Mouse (Mus musculus): Measurements from ENCODE around the gene Sfxn5.

Sfxn5 gene

DNA sequence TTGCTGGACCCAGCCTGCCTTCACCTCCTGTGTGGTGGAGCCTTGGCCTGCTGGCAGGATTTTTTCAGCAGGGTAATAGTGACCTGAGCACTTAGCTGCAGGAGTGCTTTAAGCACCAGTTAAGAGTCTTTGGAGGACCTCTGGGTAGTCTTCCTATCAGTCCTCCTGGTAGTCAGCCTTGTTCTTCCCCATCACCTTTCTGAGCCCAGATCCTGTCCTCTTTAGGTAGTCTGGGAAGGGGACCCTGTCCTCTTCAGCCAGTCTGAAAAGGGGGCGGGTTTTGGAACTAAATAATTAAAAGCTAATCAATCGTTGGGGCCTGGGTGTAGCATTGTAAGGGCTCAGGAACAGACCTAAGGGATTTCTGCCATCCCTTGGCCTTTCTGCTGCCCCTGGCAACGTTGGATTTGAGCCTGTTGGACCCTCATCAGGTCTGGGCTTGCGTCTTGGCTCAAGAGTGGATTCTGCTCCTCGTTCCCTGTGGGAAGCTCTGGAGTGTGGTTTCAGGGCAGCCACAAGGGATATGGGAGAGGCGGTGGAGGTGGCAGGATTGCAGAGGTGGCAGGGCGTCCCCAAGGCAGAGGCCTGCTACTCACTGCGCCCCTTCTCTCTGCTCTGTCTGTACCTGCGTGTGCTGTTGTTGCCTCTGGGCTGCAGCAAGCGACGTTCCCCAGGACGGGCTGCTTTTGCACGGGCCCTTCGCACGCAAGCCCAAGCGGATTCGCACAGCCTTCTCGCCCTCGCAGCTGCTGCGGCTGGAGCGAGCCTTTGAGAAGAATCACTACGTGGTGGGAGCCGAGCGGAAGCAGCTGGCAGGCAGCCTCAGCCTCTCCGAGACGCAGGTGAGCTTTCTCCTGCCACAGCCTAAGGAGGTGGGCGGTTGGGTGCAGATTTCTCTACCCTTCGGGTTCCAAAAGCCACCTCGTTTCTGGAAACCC is 139.6 kb downstream of the Sfxn5 start:
- DNase-seq (ENCODE audit: low read depth, low spot score): peak; percentile 21

GRCm38 (mm10) chr6:85191751-85192440 is 141.3 kb downstream of the Sfxn5 start:
- DNase-seq (ENCODE audit: low read depth, low spot score): no peak

- DNase-seq (ENCODE audit: low read depth, low spot score): peak; percentile 24
Measured at GRCm38 (mm10) chr6:85190671-85191070, 142.6 kb downstream of the Sfxn5 start.

DNA sequence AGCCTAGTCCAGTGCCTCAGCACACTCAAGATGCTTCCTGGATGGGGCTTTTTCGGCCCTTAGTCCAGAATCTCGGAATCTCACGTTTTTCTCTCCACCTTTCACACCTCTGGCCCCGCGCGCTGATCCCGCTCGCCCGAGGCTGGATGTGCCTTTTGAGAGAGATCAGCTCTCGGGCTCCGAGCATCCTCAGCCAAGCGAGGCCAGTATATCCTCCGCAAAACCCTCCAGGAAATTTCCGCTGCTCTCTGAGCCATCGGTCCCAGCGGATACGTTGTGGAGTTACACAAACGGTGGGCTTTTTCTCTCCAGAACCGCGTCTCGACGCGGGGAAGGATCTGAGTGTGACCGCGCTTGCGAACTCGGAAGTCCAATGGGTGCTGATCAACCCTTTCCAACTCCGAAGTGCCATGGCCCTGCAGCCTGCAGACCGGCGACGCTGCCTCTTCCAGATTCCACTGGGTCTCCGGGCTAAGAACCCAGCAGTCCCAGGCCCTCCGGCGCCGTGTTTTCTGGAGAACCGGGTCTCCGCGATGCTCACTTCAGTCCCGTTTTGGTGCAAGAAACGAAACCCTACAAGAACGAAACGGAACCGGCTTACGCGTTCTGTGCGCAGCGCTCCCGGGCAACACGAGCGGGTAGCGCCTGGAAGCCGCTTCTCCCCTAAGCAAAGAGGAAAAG is 143.2 kb downstream of the Sfxn5 start:
- peak; percentile 59 for DNase-seq (ENCODE audit: low read depth, low spot score)

- DNase-seq (ENCODE audit: low read depth, low spot score): no peak
Measured at GRCm38 (mm10) chr6:85189361-85189760, 143.9 kb downstream of the Sfxn5 start.

GRCm38 (mm10) chr6:85188256-85189110 is 144.7 kb downstream of the Sfxn5 start:
- peak; percentile 25 for DNase-seq (ENCODE audit: low read depth, low spot score)

GRCm38 (mm10) chr6:85187340-85188211 is 145.6 kb downstream of the Sfxn5 start, which contains the start of gene Emx1:
Gene Emx1 (plus strand): TSS chr6:85187438.
- DNase-seq (ENCODE audit: low read depth, low spot score): peak; percentile 82

- DNase-seq (ENCODE audit: low read depth, low spot score): no peak
Measured at GRCm38 (mm10) chr6:85186744-85187059, 146.5 kb downstream of the Sfxn5 start.

- DNase-seq (ENCODE audit: low read depth, low spot score): peak; percentile 26
Measured at GRCm38 (mm10) chr6:85186033-85186743, 147.0 kb downstream of the Sfxn5 start.

- no peak for DNase-seq (ENCODE audit: low read depth, low spot score)
Measured at GRCm38 (mm10) chr6:85183951-85184350, 149.3 kb downstream of the Sfxn5 start.

- no peak for DNase-seq (ENCODE audit: low read depth, low spot score)
Measured at GRCm38 (mm10) chr6:85180036-85180435, 153.2 kb downstream of the Sfxn5 start.

DNA sequence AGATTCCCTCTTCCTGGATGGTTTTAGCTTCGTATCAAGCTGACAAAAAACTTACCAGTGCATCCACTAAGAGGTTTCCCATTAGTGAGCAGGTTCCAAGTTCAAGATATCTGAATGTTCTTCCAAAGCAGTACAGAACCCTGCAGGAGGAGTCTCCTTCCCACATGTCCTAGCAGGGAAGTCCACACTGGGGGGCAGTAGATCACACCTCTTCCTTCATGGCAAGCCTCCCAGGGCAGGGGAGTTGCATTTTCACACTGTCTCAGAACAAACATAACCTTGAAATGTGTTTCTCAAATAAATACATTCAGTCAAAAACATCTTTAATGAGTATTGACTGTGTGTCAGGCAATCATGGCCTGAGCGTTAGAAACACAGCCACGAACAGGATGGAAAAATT is 153.7 kb downstream of the Sfxn5 start:
- no peak for DNase-seq (ENCODE audit: low read depth, low spot score)

GRCm38 (mm10) chr6:85165440-85165921 is 167.7 kb downstream of the Sfxn5 start:
- DNase-seq (ENCODE audit: low read depth, low spot score): no peak
